Mouse (Mus musculus) erythroblast, adult 5-6 weeks (primary cell): Measurements from ENCODE around the gene Gm8082. TPM values are rescaled to one million over a fixed set of nuclear protein-coding genes. Genes with fewer than 3 reads are reported as not detected.
"Not testable (repeated sequence)": the region's sequence is repeated elsewhere in the genome, so short reads cannot be mapped to it uniquely, and the experiment has no call there.

ENCODE experiments used
- ATAC-seq: replicated peaks from 2 replicates; pipeline ENCODE4 v1.8.0; 2016; ENCODE audit warnings: moderate number of reproducible peaks, mild to moderate bottlenecking, moderate TSS enrichment, inconsistent platforms; ENCODE audit not compliant: poor library complexity, low FRiP score, severe bottlenecking
- total RNA-seq, 2 experiments: library from RNA; stranded (forward) in 1 of 2; stranded (reverse) in 1 of 2; fragments of 150-400 nt in 1 of 2; fragments of 200-764, 138-1000 nt in 1 of 2; gene quantifications; 2 replicates each; pipeline versions ENCODE4 v1.2.3 to v1.2.4; 2015 to 2017; ENCODE audit warnings: low replicate concordance in 2 of 2

Gm8082 gene
- total RNA-seq (2015; ENCODE audit: low replicate concordance) (not detected in 2 replicates), total RNA-seq (2017; ENCODE audit: low replicate concordance) (not detected in 2 replicates)

DNA sequence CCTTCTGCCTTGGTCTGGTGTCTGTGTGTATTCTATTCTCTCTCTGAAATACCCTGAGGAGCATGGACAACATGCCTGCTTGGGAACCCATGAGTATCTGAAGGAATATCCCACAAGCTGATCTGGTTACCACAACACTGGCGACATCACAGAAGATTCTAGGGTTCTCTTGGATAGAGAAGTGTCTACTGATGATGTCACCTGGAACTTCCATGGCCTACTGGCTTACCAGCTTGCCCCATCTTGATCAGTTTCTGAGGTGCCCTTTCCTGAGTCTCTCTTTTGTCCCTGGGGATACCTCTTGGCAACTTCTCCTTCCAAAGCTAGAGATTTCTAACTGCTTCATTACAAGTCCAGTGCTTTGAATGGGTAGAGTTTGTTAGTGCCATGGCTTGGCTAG is at the start of gene Gm8082:
Gene Gm8082, minus strand, starts transcription at position 101 of the 400 bp plus-strand sequence.
- ATAC-seq = not testable (repeated sequence)

DNA sequence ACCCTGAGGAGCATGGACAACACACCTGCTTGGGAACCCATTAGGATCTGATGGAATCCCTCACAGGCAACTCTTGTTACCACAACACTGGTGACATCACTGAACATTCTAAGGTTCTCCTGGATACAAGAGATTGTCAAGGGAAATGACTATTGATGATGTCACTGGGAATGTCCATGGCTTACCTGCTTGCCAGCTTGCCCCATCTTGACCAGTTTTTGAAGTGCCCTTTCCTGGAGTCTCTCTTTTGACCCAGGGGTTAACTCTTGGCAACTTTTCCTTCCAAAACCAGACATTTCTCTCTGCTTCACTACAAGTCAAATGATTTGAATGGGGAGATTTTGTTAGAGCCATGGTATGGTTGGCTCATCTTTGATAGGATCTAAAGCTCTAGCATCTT is 22.1 kb upstream of the Gm8082 start, which contains the start of gene Gm10376:
Gene Gm10376, minus strand, starts transcription at position 101 of the 400 bp plus-strand sequence.
- not testable (repeated sequence) for ATAC-seq

Other genes starting within 250 kb of the Gm8082 start
- not detected in 2 replicates for gene Gm3015, start 224.8 kb downstream of the Gm8082 start, total RNA-seq (2015; ENCODE audit: low replicate concordance)
- gene Gm3015, start 224.8 kb downstream of the Gm8082 start, total RNA-seq (2017; ENCODE audit: low replicate concordance) = not detected in 2 replicates
- gene Gm10377, start 195.6 kb downstream of the Gm8082 start, total RNA-seq (2015; ENCODE audit: low replicate concordance) = not detected in 2 replicates
- not detected in 2 replicates for gene Gm10377, start 195.6 kb downstream of the Gm8082 start, total RNA-seq (2017; ENCODE audit: low replicate concordance)
- gene Gm21977, start 140.1 kb downstream of the Gm8082 start, total RNA-seq (2015; ENCODE audit: low replicate concordance) = not detected in 2 replicates
- gene Gm21977, start 140.1 kb downstream of the Gm8082 start, total RNA-seq (2017; ENCODE audit: low replicate concordance) = not detected in 2 replicates
- gene Gm10376, start 22.0 kb upstream of the Gm8082 start, total RNA-seq (2015; ENCODE audit: low replicate concordance) = not detected in 2 replicates
- not detected in 2 replicates for gene Gm10376, start 22.0 kb upstream of the Gm8082 start, total RNA-seq (2017; ENCODE audit: low replicate concordance)
- not detected in 2 replicates for gene Gm8094, start 83.0 kb upstream of the Gm8082 start, total RNA-seq (2015; ENCODE audit: low replicate concordance)
- not detected in 2 replicates for gene Gm8094, start 83.0 kb upstream of the Gm8082 start, total RNA-seq (2017; ENCODE audit: low replicate concordance)
- gene Gm8104, start 107.0 kb upstream of the Gm8082 start, total RNA-seq (2015; ENCODE audit: low replicate concordance) = not detected in 2 replicates
- gene Gm8104, start 107.0 kb upstream of the Gm8082 start, total RNA-seq (2017; ENCODE audit: low replicate concordance) = not detected in 2 replicates
- gene Gm7233, start 186.2 kb upstream of the Gm8082 start, total RNA-seq (2015; ENCODE audit: low replicate concordance) = not detected in 2 replicates
- not detected in 2 replicates for gene Gm7233, start 186.2 kb upstream of the Gm8082 start, total RNA-seq (2017; ENCODE audit: low replicate concordance)
- gene Gm8122, start 241.7 kb upstream of the Gm8082 start, total RNA-seq (2015; ENCODE audit: low replicate concordance) = not detected in 2 replicates
- not detected in 2 replicates for gene Gm8122, start 241.7 kb upstream of the Gm8082 start, total RNA-seq (2017; ENCODE audit: low replicate concordance)